Mouse (Mus musculus): ENCODE results near the gene Cage1. TPM values are rescaled to one million over a fixed set of nuclear protein-coding genes. Genes with fewer than 3 reads are reported as not detected.

Cage1 gene
- 0.63 and 0.71 TPM in 2 replicates for polyA plus RNA-seq (2015; fragmentation: Nextera tagmentation; extraction: Ambion mirVana)

- TF ChIP-seq CTCF (IDR thresholded peaks at IDR 0.05; ENCODE audit: low read depth): peak; percentile 54
- peak; percentile 95 for ATAC-seq
- H3K9ac ChIP-seq (ENCODE audit: low read depth, low read length): peak within 1 kb of the TSS; percentile 94
- peak within 1 kb of the TSS; percentile 73 for H3K4me2 ChIP-seq (replicated peaks; ENCODE audit: low read depth)
- H3K36me3 ChIP-seq (ENCODE audit: control insufficient read depth, insufficient read depth): peaks cover 24% of the 10 kb centered on the region
- H3K27me3 ChIP-seq (replicated peaks; ENCODE audit: control insufficient read depth, insufficient read depth, low read length): no peaks in the 10 kb centered on the region
- no peaks in the 10 kb centered on the region for H3K9me3 ChIP-seq (ENCODE audit: control insufficient read depth)
- H3K4me3 ChIP-seq (ENCODE audit: low read depth, low read length): peak within 1 kb of the TSS; percentile 85
- H3K27ac ChIP-seq (ENCODE audit: low read depth, low read length): peak within 1 kb of the TSS; percentile 74
- under 1% methylated on average over 47 of the region's 47 CpGs for WGBS
- 0 out of 2 replicates have a peak, but pooled peaks cover 2% of the 10 kb centered on the region for H3K4me1 ChIP-seq (replicated peaks; ENCODE audit: control insufficient read depth, insufficient read depth, low read length)
Measured at GRCm38 (mm10) chr13:38037044-38037687, at the start of gene Cage1. Gene Cage1 (minus strand): TSS chr13:38037069.

GRCm38 (mm10) chr13:38081161-38081560 is 44.3 kb upstream of the Cage1 start:
- Histone ChIP-seq H3K27me3 (replicated peaks; ENCODE audit: control insufficient read depth, insufficient read depth, low read length) (no peaks in the 10 kb centered on the region), H3K36me3 (ENCODE audit: control insufficient read depth, insufficient read depth) (no peaks in the 10 kb centered on the region), H3K9ac (ENCODE audit: low read depth, low read length) (no peak overlapping the region), H3K4me1 (replicated peaks; ENCODE audit: control insufficient read depth, insufficient read depth, low read length) (peaks cover 6% of the 10 kb centered on the region; the same call in 1 of the 2 replicates), H3K9me3 (ENCODE audit: control insufficient read depth) (no peaks in the 10 kb centered on the region), H3K4me2 (replicated peaks; ENCODE audit: low read depth) (peak overlapping the region; percentile 28; the same call in 1 of the 2 replicates), H3K27ac (ENCODE audit: low read depth, low read length) (no peak overlapping the region), H3K4me3 (ENCODE audit: low read depth, low read length) (no peak overlapping the region)
- no peak for TF ChIP-seq CTCF (IDR thresholded peaks at IDR 0.05; ENCODE audit: low read depth)
- ATAC-seq: no peak
- 79% methylated on average over 7 of the region's 7 CpGs for WGBS

GRCm38 (mm10) chr13:38080725-38081124 is 43.9 kb upstream of the Cage1 start:
- peak overlapping the region; percentile 28; the same call in 1 of the 2 replicates for H3K4me2 ChIP-seq (replicated peaks; ENCODE audit: low read depth)
- H3K4me1 ChIP-seq (replicated peaks; ENCODE audit: control insufficient read depth, insufficient read depth, low read length): peaks cover 6% of the 10 kb centered on the region; the same call in 1 of the 2 replicates
- no peaks in the 10 kb centered on the region for H3K27me3 ChIP-seq (replicated peaks; ENCODE audit: control insufficient read depth, insufficient read depth, low read length)
- H3K4me3 ChIP-seq (ENCODE audit: low read depth, low read length): no peak overlapping the region
- peak; percentile 32; the same call in 1 of the 2 replicates for ATAC-seq
- H3K9me3 ChIP-seq (ENCODE audit: control insufficient read depth): no peaks in the 10 kb centered on the region
- no peaks in the 10 kb centered on the region for H3K36me3 ChIP-seq (ENCODE audit: control insufficient read depth, insufficient read depth)
- TF ChIP-seq CTCF (IDR thresholded peaks at IDR 0.05; ENCODE audit: low read depth): no peak
- no peak overlapping the region for H3K9ac ChIP-seq (ENCODE audit: low read depth, low read length)
- H3K27ac ChIP-seq (ENCODE audit: low read depth, low read length): no peak overlapping the region; the same call in 1 of the 2 replicates
- 63% methylated on average over 14 of the region's 14 CpGs for WGBS

GRCm38 (mm10) chr13:38080014-38080413 is 43.1 kb upstream of the Cage1 start:
- no peak for TF ChIP-seq CTCF (IDR thresholded peaks at IDR 0.05; ENCODE audit: low read depth)
- WGBS: 28% methylated on average over 9 of the region's 9 CpGs
- H3K4me3 ChIP-seq (ENCODE audit: low read depth, low read length): no peak overlapping the region
- H3K9me3 ChIP-seq (ENCODE audit: control insufficient read depth): no peaks in the 10 kb centered on the region
- H3K4me1 ChIP-seq (replicated peaks; ENCODE audit: control insufficient read depth, insufficient read depth, low read length): peaks cover 6% of the 10 kb centered on the region; the same call in 1 of the 2 replicates
- no peak overlapping the region for H3K27ac ChIP-seq (ENCODE audit: low read depth, low read length)
- no peak for ATAC-seq
- H3K4me2 ChIP-seq (replicated peaks; ENCODE audit: low read depth): peak overlapping the region; percentile 28
- no peak overlapping the region for H3K9ac ChIP-seq (ENCODE audit: low read depth, low read length)
- H3K36me3 ChIP-seq (ENCODE audit: control insufficient read depth, insufficient read depth): no peaks in the 10 kb centered on the region
- no peaks in the 10 kb centered on the region for H3K27me3 ChIP-seq (replicated peaks; ENCODE audit: control insufficient read depth, insufficient read depth, low read length)

- no peak overlapping the region for H3K9ac ChIP-seq (ENCODE audit: low read depth, low read length)
- no peak for TF ChIP-seq CTCF (IDR thresholded peaks at IDR 0.05; ENCODE audit: low read depth)
- no peaks in the 10 kb centered on the region for H3K27me3 ChIP-seq (replicated peaks; ENCODE audit: control insufficient read depth, insufficient read depth, low read length)
- ATAC-seq: no peak
- peaks cover 6% of the 10 kb centered on the region; the same call in 1 of the 2 replicates for H3K4me1 ChIP-seq (replicated peaks; ENCODE audit: control insufficient read depth, insufficient read depth, low read length)
- no peak overlapping the region for H3K4me3 ChIP-seq (ENCODE audit: low read depth, low read length)
- 65% methylated on average over 5 of the region's 5 CpGs for WGBS
- no peaks in the 10 kb centered on the region for H3K9me3 ChIP-seq (ENCODE audit: control insufficient read depth)
- H3K36me3 ChIP-seq (ENCODE audit: control insufficient read depth, insufficient read depth): no peaks in the 10 kb centered on the region
- no peak overlapping the region for H3K27ac ChIP-seq (ENCODE audit: low read depth, low read length)
- H3K4me2 ChIP-seq (replicated peaks; ENCODE audit: low read depth): no peak overlapping the region
Measured at GRCm38 (mm10) chr13:38079366-38079765, 42.5 kb upstream of the Cage1 start.

GRCm38 (mm10) chr13:38078836-38079235 is 42.0 kb upstream of the Cage1 start:
- Histone ChIP-seq H3K4me2 (replicated peaks; ENCODE audit: low read depth) (no peak overlapping the region), H3K27ac (ENCODE audit: low read depth, low read length) (no peak overlapping the region), H3K4me1 (replicated peaks; ENCODE audit: control insufficient read depth, insufficient read depth, low read length) (peaks cover 6% of the 10 kb centered on the region; the same call in 1 of the 2 replicates), H3K9me3 (ENCODE audit: control insufficient read depth) (no peaks in the 10 kb centered on the region), H3K9ac (ENCODE audit: low read depth, low read length) (no peak overlapping the region), H3K36me3 (ENCODE audit: control insufficient read depth, insufficient read depth) (no peaks in the 10 kb centered on the region), H3K27me3 (replicated peaks; ENCODE audit: control insufficient read depth, insufficient read depth, low read length) (no peaks in the 10 kb centered on the region), H3K4me3 (ENCODE audit: low read depth, low read length) (no peak overlapping the region)
- WGBS: 55% methylated on average over 6 of the region's 6 CpGs
- ATAC-seq: no peak
- no peak for TF ChIP-seq CTCF (IDR thresholded peaks at IDR 0.05; ENCODE audit: low read depth)

All from intestine, postnatal 0 days (tissue).